Mouse (Mus musculus) olfactory bulb, adult 2 months (tissue): ENCODE results near the gene Hsdl1. TPM values are rescaled to one million over a fixed set of nuclear protein-coding genes. Genes with fewer than 3 reads are reported as not detected.

Source experiments
- H3K27ac ChIP-seq: fragments of 200-500 bp; 2 replicates; pipeline ENCODE4 v1.5.1; 2012; ENCODE audit warnings: low read depth, low read length; ENCODE audit not compliant: insufficient read depth
- H3K4me1 ChIP-seq: fragments of 200-500 bp; 2 replicates; pipeline ENCODE4 v1.6.1; 2012; ENCODE audit warnings: low read length; ENCODE audit not compliant: control insufficient read depth, insufficient read depth
- H3K4me3 ChIP-seq: fragments of 200-500 bp; 2 replicates; pipeline ENCODE4 v1.5.1; 2012; ENCODE audit warnings: mild to moderate bottlenecking, low read depth, low read length, moderate library complexity; ENCODE audit not compliant: insufficient read depth
- CTCF ChIP-seq: fragments of 200-500 bp; IDR thresholded peaks from 2 replicates; pipeline ENCODE4 v1.5.1; 2012; ENCODE audit warnings: low read depth, mild to moderate bottlenecking, low read length, moderate library complexity; ENCODE audit not compliant: insufficient read depth
- POLR2A ChIP-seq: fragments of 200-500 bp; IDR thresholded peaks from 2 replicates; pipeline ENCODE4 v1.6.1; 2012; ENCODE audit warnings: mild to moderate bottlenecking, low read depth, low read length, moderate library complexity; ENCODE audit not compliant: insufficient read depth
- WGBS: fragments of 180-500 bp; shearing (Covaris S2); methylation state at CpG from one replicate; pipeline ENCODE4 v1.1.7; 2018; 5-methylcytosine and 5-hydroxymethylcytosine counted together
- polyA plus RNA-seq: library from polyadenylated mRNA; stranded (reverse); fragments of >200 nt; gene quantifications from 2 replicates; pipeline ENCODE4 v1.2.4, GENCODE M21; 2012; ENCODE audit warnings: low replicate concordance; ENCODE audit not compliant: missing spikeins, insufficient read depth, insufficient read length

Gene Hsdl1
- polyA plus RNA-seq, 1 experiment = not detected

DNA sequence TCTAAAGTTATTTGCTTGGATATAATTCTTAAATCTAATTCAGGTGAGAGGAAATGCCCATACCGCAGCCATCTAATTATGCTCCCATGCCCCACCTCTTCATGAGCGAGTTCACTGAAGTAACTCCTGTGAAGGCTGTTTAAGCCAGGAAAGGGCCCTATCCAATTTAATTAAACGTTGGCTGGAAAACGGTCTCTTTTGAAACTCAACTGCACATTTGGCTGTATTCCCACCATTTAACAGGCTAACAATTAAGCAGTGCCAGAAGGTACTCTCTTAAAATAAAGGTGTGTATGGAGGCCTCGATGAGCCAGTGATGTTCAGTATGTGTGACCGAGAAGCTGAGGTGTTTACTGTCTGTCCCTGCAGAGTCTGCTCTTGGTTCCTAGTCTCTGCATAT lies 19.1 kb downstream of the Hsdl1 start:
- Histone ChIP-seq H3K4me1 (peaks cover 13% of the 10 kb centered on the region), H3K4me3 (no peak overlapping the region), H3K27ac (no peak overlapping the region)
- TF ChIP-seq POLR2A (no peak), CTCF (no peak)
- WGBS = 10% methylated on average over 6 of the region's 6 CpGs

DNA sequence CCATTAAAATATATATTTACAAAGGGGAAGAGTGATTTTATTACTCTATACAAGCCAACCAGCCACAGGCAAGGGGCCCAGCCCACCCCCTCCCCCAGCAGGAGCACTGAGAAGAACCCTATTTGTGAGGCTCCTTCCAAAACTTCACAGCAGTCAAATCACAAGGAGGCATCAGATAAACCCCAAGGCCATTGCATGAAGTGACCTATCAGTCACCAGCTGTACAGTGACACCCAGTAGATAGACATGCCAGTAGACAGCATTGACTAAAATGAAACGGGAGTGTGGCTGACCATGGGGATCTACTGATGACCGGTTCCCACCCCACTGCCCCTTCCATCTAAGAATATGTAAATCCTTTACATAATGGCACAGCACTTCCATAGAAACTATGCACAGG lies 22.0 kb downstream of the Hsdl1 start:
- peaks cover 18% of the 10 kb centered on the region for H3K4me1 ChIP-seq
- no peak overlapping the region for H3K27ac ChIP-seq
- 46% methylated on average over 2 of the region's 2 CpGs for WGBS
- TF ChIP-seq CTCF = no peak
- TF ChIP-seq POLR2A = no peak
- no peak overlapping the region for H3K4me3 ChIP-seq

DNA sequence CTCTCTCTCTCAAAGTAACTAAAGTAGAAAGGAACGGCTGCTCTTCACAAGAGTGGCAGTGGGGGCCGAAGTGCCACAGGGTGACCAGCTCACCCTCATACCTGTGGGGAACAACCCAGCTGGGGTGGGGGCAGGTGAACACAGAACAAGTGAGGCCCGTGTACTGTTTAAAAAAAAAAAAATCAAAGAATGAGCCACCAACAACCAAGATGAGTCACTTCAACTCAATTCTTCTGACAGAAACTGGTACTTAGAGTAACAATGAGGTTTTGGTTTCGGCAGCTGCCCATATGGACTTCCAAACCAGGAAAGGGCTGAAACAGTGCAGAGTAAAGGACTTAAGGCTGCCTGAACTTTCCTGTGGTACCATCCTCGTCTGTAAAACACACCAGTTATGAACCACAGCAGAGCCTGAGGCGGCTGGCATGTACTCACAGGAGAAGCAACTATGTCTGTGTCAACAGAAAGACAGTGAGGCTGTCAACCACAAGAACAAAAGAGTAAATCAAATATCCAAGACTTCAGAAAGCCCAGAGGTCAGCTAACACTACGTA lies 26.3 kb downstream of the Hsdl1 start:
- 62% methylated on average over 7 of the region's 7 CpGs for WGBS
- TF ChIP-seq POLR2A = no peak
- no peak for TF ChIP-seq CTCF
- Histone ChIP-seq H3K27ac (no peak overlapping the region), H3K4me3 (no peak overlapping the region), H3K4me1 (peaks cover 30% of the 10 kb centered on the region)

DNA sequence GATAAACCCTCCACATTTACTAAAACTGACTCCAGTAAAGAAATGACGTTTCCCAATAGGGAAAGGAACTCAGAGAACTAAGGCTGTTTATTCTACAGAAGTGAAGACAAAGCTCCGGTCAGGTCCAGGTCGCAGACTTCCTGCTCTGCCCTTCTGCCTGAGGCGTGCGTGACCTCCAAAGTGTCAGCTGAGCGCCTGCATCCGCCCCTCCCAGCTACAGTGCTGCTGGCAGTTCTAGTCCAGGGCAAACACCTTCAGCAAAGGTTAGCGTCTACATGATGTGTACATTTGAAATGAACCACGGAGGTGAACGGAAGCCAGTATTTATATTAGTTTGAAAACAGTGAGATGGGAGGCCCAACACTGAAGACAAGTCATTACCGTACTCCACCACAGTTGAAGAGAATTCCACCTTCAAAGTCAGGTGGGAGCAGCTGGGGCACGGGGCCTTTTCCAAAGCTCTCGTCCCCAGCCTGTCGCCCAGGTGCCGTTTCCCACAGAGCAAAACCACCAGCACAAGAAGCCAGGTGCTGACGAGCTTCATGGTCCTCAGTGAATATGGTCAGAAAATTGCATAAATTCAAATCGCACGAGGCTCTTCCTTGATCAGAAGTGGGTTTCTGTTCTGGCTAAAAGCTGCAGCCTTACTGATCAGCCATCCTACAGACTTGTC lies 27.8 kb downstream of the Hsdl1 start:
- TF ChIP-seq CTCF = no peak
- no peak for TF ChIP-seq POLR2A
- Histone ChIP-seq H3K27ac (no peak overlapping the region), H3K4me1 (peaks cover 30% of the 10 kb centered on the region), H3K4me3 (no peak overlapping the region)
- 85% methylated on average over 18 of the region's 18 CpGs for WGBS

DNA sequence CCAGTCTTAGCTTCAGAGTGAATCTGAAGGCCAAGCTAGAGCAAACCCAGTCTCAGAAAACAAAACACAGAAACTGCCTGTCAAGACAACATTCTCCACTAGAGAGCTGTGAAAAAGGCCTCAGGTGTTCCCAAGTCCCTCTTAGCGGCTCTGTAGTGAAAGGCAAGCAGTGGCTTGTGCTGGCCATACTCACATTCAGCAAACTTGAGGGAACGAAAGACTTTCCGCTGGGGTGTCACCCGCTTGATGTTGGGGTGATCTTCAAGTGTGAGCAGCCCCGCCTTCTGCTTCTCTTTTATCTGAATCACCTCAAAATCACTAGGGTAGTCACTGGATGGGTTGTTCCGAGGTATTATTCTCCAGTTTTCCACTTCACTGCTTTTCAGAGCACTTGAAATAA lies 29.2 kb downstream of the Hsdl1 start:
- H3K4me1 ChIP-seq = peaks cover 26% of the 10 kb centered on the region
- TF ChIP-seq CTCF (no peak), POLR2A (no peak)
- 60% methylated on average over 6 of the region's 6 CpGs for WGBS
- no peak overlapping the region for H3K4me3 ChIP-seq
- no peak overlapping the region for H3K27ac ChIP-seq

DNA sequence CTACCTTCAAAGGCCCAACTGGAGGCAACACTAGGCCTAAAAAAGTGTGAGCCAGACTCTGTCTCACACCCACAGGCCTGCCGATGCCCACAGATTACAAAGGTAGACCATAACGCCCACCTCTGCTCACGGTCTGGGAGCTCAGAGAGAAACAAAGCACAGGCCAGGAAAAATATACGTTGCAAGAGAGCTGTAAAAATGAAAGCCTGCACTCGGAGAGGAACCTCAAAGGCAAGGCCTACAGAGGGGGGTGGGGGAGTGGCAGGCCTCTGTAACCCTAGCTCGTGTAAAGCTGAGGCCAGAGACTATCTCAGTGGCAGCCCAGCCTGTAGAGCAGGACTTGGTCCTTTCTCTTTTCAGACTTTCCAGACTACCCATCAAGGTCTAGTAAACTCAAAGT lies 29.8 kb downstream of the Hsdl1 start:
- Histone ChIP-seq H3K4me1 (peaks cover 20% of the 10 kb centered on the region), H3K4me3 (no peak overlapping the region), H3K27ac (no peak overlapping the region)
- no peak for TF ChIP-seq POLR2A
- no peak for TF ChIP-seq CTCF
- WGBS = 50% methylated on average over 6 of the region's 6 CpGs

DNA sequence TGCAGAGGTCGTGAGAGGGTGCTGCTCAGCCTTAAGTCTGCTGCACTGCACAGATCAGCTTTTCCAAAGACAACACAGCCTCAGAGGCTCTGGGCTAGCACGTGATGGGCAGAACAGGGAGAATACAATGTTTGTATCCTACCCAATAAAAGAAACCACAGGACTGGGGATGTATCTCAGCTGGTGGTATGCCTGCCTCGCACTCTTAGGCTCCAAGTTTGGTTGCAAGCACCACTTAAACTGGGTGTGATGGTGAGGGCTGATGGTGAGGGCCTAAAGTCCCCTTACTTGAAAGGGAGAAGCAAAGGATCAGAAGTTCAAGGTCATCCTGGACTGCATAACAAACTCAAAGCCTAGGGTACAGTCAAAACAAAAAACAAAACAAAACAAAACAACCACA lies 30.4 kb downstream of the Hsdl1 start:
- Histone ChIP-seq H3K4me3 (no peak overlapping the region), H3K27ac (no peak overlapping the region), H3K4me1 (peaks cover 18% of the 10 kb centered on the region)
- WGBS = 65% methylated on average over 3 of the region's 3 CpGs
- TF ChIP-seq CTCF (no peak), POLR2A (no peak)

DNA sequence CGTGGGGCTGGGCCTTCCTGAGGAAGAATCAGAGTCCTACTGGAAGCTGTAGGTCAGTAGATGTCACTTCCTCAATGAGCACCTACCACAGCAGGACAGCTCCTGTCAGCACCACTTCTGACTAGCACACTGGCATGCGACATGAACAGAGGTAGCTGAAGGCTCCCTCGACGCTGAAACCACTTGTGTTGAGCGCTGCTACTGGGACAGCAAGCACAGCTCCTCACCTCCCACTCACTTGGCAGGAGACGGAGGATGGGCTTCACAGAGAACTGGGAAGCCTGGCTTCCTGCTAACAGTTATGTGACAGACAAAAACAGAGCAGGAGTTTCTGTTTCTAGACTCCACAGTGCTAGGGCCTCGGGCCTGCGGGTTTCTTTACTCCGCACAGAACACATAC lies 43.0 kb downstream of the Hsdl1 start:
- Histone ChIP-seq H3K27ac (no peak overlapping the region), H3K4me1 (peaks cover 11% of the 10 kb centered on the region), H3K4me3 (no peak overlapping the region)
- WGBS = 46% methylated on average over 9 of the region's 9 CpGs
- TF ChIP-seq CTCF (no peak), POLR2A (no peak)

DNA sequence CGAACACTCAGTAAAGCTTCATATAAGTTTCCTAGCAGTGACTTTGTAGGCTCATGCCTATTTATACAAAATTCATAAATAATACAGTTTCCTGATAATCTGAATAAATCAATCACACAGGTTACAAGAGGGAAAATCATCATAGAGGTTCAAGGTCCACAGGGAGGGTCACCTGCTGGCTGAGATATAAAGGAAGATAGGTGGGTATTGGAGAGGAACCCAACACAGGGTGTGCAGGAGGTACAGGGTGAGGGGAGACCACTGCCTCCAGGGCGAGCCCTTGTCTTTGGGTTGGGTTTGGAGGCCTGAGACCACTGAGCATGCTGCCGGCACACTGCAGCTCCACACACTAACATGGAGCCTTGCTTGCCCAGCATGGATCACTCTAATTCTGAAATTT lies 43.6 kb downstream of the Hsdl1 start:
- Histone ChIP-seq H3K4me1 (peaks cover 11% of the 10 kb centered on the region), H3K27ac (no peak overlapping the region), H3K4me3 (no peak overlapping the region)
- TF ChIP-seq CTCF (no peak), POLR2A (no peak)
- 95% methylated on average over 3 of the region's 3 CpGs for WGBS
